Mouse (Mus musculus) ES-Bruce4 (cell line): ENCODE data around the gene Zbtb12.

ENCODE experiments used
- CTCF ChIP-seq: IDR thresholded peaks from one replicate; pipeline ENCODE4 v1.8.1; 2011; ENCODE audit warnings: low read depth, low read length
- EP300 ChIP-seq: IDR thresholded peaks from 2 replicates; pipeline ENCODE4 v1.6.1; 2011; ENCODE audit warnings: low read depth, low read length; ENCODE audit not compliant: insufficient read depth
- POLR2A ChIP-seq: IDR thresholded peaks from one replicate; pipeline ENCODE4 v1.8.1; 2011; ENCODE audit warnings: low read length; ENCODE audit not compliant: insufficient read depth

- TF ChIP-seq CTCF (no peak), POLR2A (no peak), EP300 (no peak)
Measured at GRCm38 (mm10) chr17:34913930-34914665, 34.8 kb downstream of the Zbtb12 start, which contains the start of gene Slc44a4.
